Mouse (Mus musculus): Measurements from ENCODE around the gene Olfr790. TPM values are rescaled to one million over a fixed set of nuclear protein-coding genes. Genes with fewer than 3 reads are reported as not detected.

Olfr790 gene
- not detected in 2 replicates for polyA plus RNA-seq (2012; rRNA removed)

DNA sequence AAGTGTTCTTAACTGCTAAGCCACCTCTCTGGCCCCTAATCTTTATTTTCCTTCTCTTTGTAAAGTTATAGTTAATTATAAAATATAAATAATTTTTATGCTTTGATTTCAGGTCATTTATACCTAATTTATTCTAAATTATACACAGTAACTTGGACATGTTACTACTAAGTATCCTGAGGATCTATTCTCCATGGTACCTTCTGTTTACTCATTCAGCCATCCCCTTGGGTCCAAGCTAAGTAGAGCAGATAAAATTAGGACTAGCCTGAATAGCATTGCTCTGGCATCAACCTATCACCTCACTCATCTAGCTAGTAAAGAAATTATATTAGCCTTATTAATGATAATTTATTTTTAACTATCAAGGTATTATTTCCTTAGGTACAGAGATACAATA, at the start of gene Olfr790:
TSS of gene Olfr790 (plus strand) at position 301 of the 400 bp plus-strand sequence.
- DNase-seq (ENCODE audit: extremely low spot score in 1 of 2, low spot score in 1 of 2) = no peak

DNA sequence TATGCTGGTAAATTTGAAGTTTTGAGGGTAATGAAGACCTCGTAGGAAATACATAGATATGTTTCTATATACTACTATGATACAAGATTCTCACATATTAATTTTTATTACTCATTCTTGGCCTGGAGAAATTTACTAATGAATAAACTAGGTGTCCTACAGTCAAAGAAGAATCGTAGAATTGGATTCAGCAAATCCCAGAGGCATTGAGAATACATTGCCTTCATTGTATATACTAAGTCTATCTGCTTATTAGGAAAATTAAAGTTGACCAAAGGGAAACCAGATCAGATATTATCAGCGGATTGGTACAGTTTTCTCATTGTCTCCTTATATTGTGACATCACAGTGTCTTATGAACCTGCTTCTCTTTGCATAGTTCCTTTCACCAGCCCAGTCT, 36.7 kb upstream of the Olfr790 start, which contains the start of gene Olfr787:
TSS of gene Olfr787 (plus strand) at position 301 of the 400 bp plus-strand sequence.
- no peak for DNase-seq (ENCODE audit: extremely low spot score in 1 of 2, low spot score in 1 of 2)

DNA sequence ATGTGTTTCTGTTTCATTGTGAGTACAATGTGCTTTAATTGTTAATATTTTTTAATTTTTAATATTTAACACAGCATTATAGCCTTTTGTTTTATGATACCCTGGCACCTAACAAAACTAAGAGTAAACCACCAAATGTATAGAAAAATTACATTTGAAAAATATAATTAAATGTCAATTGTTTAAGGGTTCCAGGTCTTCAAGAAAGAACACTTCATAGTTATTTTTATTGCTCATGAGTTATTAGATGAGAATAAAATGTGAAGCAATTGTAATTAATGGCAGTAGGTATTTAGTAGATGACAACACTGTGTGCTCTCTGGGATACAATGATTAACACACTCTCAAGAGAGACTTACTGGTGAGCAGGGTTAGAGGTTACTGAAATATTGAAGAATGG, 27.6 kb upstream of the Olfr790 start, which contains the start of gene Olfr788:
TSS of gene Olfr788 (plus strand) at position 301 of the 400 bp plus-strand sequence.
- DNase-seq (ENCODE audit: extremely low spot score in 1 of 2, low spot score in 1 of 2) = no peak

DNA sequence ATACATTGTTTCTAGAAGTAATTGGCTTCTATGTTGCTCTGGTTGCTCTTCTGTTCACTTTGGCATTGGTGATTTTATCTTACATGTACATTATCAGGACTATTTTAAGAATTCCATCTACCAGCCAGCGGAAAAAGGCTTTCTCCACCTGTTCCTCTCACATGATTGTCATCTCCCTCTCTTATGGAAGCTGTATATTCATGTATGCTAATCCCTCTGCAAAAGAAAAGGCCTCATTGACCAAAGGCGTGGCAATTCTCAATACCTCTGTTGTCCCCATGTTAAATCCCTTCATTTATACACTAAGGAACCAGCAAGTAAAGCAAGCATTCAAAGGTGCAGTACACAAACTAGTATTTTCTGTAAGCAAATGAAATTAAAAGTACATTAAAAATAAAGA, 25.0 kb upstream of the Olfr790 start:
- DNase-seq (ENCODE audit: extremely low spot score in 1 of 2, low spot score in 1 of 2) = no peak

DNA sequence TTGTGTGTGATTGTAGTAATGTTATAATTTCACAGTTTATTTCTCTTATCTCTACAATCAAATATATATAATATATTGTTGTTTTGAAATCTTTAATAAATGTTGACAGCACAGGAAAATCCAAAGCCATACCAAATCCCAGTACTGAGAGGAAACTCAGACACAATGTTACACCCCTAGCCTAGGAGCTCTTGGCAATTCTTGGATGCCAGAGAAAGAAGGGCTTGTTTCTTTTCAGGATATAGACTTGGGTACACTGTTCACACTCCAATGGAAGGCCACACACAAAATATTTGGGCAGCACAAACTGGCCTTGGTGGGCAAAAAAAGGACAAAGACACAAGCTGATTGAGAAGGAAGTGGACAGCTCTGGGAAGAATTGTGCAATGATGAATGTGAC, 24.6 kb upstream of the Olfr790 start:
- no peak for DNase-seq (ENCODE audit: extremely low spot score in 1 of 2, low spot score in 1 of 2)

DNA sequence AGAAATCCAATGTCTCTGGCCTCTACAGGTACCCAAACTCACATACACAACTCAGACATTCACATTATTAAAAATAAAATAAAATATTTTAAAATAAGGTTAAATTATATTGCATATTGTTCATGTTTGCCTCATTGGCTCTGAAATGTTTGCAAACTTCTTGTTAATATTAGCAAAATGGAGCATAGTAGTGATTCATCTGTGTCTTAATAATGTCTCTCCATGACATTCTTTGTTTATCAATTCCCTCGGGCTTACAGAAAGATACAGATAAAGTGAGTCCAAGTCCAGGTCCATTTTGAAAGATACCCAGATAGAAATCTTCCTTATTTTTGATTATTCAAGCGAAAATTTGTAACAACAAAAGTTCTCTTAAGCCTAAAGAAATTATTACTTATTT, 13.8 kb upstream of the Olfr790 start, which contains the start of gene Olfr789:
TSS of gene Olfr789 (plus strand) at position 301 of the 400 bp plus-strand sequence.
- no peak for DNase-seq (ENCODE audit: extremely low spot score in 1 of 2, low spot score in 1 of 2)

DNA sequence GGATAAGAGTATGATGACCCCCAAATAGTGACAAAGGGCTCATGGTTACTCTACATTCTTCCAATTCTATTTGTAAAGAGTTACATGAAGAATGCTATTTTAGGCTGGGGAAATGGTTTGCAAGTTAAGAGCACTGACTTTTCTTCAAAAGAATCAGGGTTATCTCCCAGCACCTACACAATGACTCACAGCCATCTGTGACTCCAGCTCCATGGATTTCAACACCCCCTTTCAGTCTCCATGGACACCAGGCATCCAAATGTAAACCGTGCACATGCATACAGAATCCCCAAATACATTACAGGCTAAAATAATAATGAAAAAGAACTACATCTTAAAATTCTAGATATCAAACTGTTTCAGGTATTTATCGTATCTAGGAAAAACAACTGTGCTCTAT, 8.2 kb upstream of the Olfr790 start:
- peak; percentile 42 to 68 for DNase-seq (ENCODE audit: extremely low spot score in 1 of 2, low spot score in 1 of 2)

DNA sequence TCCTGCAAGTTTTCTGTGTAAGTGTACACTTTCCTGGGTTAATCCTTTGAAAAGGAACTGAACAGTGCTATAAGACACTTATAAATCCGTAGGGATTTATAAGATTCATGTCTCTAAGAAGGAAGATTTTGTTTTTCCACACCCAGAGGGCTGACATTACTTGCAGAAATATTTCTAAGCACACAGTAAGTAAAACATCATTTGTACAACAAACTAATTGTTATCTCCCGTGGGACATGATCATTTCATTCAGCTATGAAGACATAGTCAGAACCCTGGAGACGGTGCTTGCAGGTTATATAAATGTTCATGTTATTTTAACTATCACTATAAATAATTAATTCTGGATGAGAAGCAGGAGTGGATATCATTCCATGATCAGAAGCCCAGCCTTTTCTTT, 23.2 kb downstream of the Olfr790 start, which contains the start of gene Olfr791:
TSS of gene Olfr791 (plus strand) at position 301 of the 400 bp plus-strand sequence.
- DNase-seq (ENCODE audit: extremely low spot score in 1 of 2, low spot score in 1 of 2) = no peak

DNA sequence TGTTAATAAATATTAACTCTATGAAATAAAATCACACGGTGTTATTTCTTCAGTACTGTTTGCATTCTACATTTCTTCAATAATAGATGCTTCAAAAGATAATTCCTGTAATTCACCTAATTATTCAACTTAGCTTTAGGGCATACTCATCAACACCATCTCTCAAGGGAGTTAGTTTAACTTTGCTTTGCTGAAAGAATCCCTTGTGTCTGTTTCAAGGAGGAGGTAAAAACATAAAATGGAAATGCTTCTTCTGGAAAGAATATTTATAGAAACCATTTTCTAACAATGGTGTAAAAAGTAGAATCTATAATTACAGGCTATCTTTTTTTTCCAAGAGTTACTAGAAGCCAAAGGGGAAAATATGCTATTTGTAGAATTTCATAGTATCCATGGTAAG, 40.6 kb downstream of the Olfr790 start, which contains the start of gene Olfr792:
TSS of gene Olfr792 (plus strand) at position 301 of the 400 bp plus-strand sequence.
- no peak for DNase-seq (ENCODE audit: extremely low spot score in 1 of 2, low spot score in 1 of 2)

DNA sequence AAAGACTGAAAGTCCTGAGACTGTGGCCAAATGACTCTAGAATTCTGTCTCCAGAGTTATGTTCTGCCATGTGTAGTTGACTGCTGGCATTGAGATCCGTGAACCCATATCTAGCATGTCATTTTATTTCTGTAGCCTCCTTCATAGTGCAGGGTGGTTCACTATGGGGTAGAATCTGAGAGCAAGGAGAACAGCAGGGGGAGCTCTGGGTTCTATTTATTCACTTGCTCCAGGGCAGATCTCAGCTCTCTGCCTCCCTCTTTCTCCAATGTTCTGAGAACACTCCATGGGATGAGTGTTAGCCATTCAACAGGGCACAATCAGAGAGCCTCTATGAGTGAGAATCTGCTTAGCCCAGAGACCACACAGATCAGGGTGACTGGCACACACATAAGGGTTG, 51.1 kb downstream of the Olfr790 start:
- peak; percentile 3 to 46 for DNase-seq (ENCODE audit: extremely low spot score in 1 of 2, low spot score in 1 of 2)

Other genes starting within 250 kb of the Olfr790 start
- gene Olfr776, start 239.4 kb upstream of the Olfr790 start, polyA plus RNA-seq (2012; rRNA removed) = not detected in 2 replicates
- not detected in 2 replicates for gene Olfr777, start 227.0 kb upstream of the Olfr790 start, polyA plus RNA-seq (2012; rRNA removed)
- gene Olfr780, start 180.4 kb upstream of the Olfr790 start, polyA plus RNA-seq (2012; rRNA removed) = not detected in 2 replicates
- gene Olfr781, start 169.6 kb upstream of the Olfr790 start, polyA plus RNA-seq (2012; rRNA removed) = not detected in 2 replicates
- gene Olfr782, start 149.6 kb upstream of the Olfr790 start, polyA plus RNA-seq (2012; rRNA removed) = not detected in 2 replicates
- gene Olfr784, start 114.4 kb upstream of the Olfr790 start, polyA plus RNA-seq (2012; rRNA removed) = 0.08 and 0.17 TPM in 2 replicates
- gene Olfr785, start 93.1 kb upstream of the Olfr790 start, polyA plus RNA-seq (2012; rRNA removed) = not detected in 2 replicates
- gene Olfr786, start 71.2 kb upstream of the Olfr790 start, polyA plus RNA-seq (2012; rRNA removed) = 0.15 TPM in 1 of 2 replicates, not detected in the other
- not detected in 2 replicates for gene Olfr787, start 36.6 kb upstream of the Olfr790 start, polyA plus RNA-seq (2012; rRNA removed)
- 0.11 TPM in 1 of 2 replicates, not detected in the other for gene Olfr788, start 27.5 kb upstream of the Olfr790 start, polyA plus RNA-seq (2012; rRNA removed)
- not detected in 2 replicates for gene Olfr789, start 13.7 kb upstream of the Olfr790 start, polyA plus RNA-seq (2012; rRNA removed)
- not detected in 2 replicates for gene Olfr791, start 23.3 kb downstream of the Olfr790 start, polyA plus RNA-seq (2012; rRNA removed)
- 0.04 TPM in 1 of 2 replicates, not detected in the other for gene Olfr792, start 40.7 kb downstream of the Olfr790 start, polyA plus RNA-seq (2012; rRNA removed)
- not detected in 2 replicates for gene Olfr794, start 69.2 kb downstream of the Olfr790 start, polyA plus RNA-seq (2012; rRNA removed)
- gene Olfr796, start 114.1 kb downstream of the Olfr790 start, polyA plus RNA-seq (2012; rRNA removed) = not detected in 2 replicates
- gene Olfr798, start 129.4 kb downstream of the Olfr790 start, polyA plus RNA-seq (2012; rRNA removed) = not detected in 2 replicates
- not detected in 2 replicates for gene Olfr799, start 139.0 kb downstream of the Olfr790 start, polyA plus RNA-seq (2012; rRNA removed)
- not detected in 2 replicates for gene Olfr800, start 159.2 kb downstream of the Olfr790 start, polyA plus RNA-seq (2012; rRNA removed)
- 0.04 TPM in 1 of 2 replicates, not detected in the other for gene Olfr801, start 175.4 kb downstream of the Olfr790 start, polyA plus RNA-seq (2012; rRNA removed)
- gene Olfr802, start 189.7 kb downstream of the Olfr790 start, polyA plus RNA-seq (2012; rRNA removed) = not detected in 2 replicates
- not detected in 2 replicates for gene Olfr803, start 195.8 kb downstream of the Olfr790 start, polyA plus RNA-seq (2012; rRNA removed)
- gene Olfr804, start 204.7 kb downstream of the Olfr790 start, polyA plus RNA-seq (2012; rRNA removed) = not detected in 2 replicates
- gene Olfr805, start 230.9 kb downstream of the Olfr790 start, polyA plus RNA-seq (2012; rRNA removed) = not detected in 2 replicates
- not detected in 2 replicates for gene Olfr806, start 243.4 kb downstream of the Olfr790 start, polyA plus RNA-seq (2012; rRNA removed)

All from frontal cortex, adult 2 months (tissue).